Mouse (Mus musculus): Measurements from ENCODE around the gene Nfkb2. TPM values are rescaled to one million over a fixed set of nuclear protein-coding genes. Genes with fewer than 3 reads are reported as not detected.

Nfkb2 gene
- polyA plus RNA-seq, 1 experiment, result 26.8 TPM

DNA sequence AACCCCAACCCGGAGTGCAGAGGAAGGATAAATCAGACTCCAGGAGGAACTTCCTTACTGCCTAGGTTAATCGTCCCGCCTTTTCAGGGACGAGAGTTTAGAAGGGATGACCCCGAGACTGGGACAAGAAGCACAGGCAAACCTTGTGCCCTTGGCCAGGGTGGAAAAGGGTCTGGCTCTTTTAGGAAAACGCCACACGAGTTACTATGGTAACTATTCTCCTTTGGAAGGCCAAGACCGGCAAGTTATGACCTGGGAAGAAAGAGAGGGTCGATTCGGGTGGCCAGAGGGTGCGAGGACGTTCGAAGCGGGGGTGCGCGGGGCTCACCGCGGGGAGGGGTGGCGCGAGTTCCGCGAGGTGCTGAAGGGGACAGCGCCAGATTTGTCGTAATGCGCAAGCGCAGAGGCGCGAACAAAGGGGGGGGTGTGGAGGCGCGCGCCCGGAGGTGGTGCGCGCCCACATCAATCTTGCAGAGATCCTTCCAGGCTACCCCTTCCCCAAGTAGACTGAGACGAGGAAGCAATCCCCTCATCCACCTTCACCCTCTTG is 22.7 kb downstream of the Nfkb2 start, which contains the start of gene Psd:
TSS of gene Psd (minus strand) at position 401 of the 550 bp plus-strand sequence.
- no peak for TF ChIP-seq GATA1 (IDR thresholded peaks at IDR 0.05; ENCODE audit: low read length)

DNA sequence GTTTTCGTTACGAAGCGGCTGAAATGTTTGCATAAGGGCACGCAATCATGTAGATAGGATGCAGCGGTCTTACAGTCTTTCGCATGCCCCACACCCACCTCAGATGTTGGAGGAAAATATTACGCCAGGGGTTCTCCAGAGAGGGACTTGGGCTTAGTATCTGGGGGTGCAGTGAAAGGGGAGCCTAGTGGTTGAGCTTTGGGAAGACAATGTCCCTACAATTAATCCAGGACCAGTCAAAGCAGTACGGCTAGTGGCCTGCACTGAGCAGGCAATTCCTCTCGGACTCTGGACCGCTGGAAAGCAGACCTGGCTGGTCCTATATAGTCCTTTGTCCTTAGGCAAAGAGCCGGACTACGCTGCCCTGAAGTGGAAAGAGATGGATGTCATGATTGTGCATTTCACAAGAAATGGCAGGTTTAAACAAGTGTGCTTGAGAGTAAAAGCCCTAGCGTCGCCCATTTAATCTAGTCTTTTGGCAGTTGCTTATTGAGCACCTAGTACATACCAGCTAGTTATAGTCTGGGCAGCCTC is 23.5 kb downstream of the Nfkb2 start:
- TF ChIP-seq GATA1 (IDR thresholded peaks at IDR 0.05; ENCODE audit: low read length), result no peak

DNA sequence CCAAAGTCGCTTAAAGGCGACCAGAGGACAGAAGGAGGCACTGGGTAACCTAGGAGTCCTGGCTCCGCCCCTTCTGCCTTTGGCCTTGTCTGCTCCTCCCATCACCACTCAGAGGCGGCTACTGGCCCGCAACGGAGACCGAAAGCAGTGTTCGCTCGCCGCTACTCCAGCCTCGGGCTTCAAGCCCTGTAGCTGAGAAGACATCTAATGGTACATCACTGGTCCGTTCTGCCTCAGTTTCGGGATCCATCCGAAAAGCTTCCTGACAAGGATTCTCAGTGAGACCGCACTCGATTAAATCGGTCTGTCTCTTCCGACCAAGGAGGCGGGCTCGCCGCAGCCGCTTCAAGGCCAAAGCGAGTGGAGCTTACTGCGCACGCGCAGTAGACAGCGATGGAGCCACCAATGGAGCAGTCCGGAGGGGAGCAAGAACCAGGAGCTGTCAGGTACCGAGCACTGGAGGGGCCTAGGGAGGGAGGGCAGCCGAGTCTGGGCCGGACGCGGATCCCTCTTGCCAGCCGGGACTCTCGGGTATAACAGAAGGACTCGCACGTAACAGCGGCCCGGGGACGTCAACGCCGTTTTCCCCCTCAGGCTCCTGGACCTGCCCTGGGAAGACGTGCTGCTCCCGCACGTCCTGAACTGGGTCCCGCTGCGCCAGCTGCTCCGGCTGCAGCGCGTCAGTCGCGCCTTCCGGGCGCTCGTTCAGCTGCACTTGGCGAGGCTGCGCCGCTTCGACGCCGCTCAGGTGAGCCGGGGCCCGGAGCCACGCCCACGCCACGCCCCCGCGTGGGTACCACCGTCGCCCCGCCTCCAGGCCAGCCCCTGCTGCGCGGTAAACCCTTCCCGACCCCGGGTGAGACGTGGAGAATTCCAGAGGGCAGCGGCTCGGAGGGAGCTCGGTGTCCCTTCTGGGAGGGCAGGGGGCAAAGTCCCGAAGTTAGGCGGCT is 24.2 kb downstream of the Nfkb2 start, which contains the start of gene Fbxl15:
TSS of gene Fbxl15 (plus strand) at position 104 of the 950 bp plus-strand sequence.
- no peak for TF ChIP-seq GATA1 (IDR thresholded peaks at IDR 0.05; ENCODE audit: low read length)

DNA sequence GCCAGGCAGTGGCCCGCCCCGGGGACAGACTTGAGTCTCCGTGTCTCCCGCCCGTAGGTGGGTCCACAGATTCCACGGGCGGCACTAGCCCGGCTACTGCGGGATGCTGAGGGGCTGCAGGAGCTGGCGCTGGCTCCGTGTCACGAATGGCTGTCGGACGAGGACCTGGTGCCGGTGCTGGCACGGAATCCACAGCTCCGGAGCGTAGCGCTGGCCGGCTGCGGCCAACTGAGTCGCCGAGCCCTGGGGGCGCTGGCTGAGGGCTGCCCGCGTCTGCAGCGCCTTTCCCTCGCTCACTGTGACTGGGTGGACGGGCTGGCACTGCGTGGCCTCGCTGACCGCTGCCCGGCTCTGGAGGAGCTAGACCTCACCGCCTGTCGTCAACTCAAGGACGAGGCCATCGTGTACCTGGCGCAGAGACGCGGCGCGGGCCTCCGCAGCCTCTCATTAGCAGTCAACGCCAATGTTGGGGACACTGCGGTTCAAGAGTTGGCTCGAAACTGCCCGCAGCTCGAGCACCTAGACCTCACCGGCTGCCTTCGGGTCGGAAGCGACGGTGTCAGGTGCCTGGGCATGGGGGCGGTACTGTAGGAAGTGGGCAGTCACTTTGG is 25.0 kb downstream of the Nfkb2 start:
- TF ChIP-seq GATA1 (IDR thresholded peaks at IDR 0.05; ENCODE audit: low read length), result no peak

DNA sequence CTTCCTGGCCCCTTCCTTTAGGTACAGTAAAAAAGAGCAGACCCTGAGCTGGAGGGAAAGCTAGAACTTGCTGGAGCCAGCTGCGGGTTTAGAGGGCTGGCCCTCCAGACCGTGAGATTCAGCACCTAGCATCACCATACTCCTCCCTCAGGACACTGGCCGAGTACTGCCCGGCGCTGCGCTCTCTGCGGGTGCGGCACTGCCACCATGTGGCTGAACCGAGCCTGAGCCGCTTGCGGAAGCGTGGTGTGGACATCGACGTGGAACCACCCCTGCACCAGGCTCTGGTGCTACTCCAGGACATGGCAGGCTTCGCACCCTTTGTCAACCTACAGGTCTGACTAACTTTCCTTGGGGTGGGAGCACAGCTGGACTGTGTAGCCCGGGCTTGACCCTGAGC is 25.8 kb downstream of the Nfkb2 start:
- no peak for TF ChIP-seq GATA1 (IDR thresholded peaks at IDR 0.05; ENCODE audit: low read length)

DNA sequence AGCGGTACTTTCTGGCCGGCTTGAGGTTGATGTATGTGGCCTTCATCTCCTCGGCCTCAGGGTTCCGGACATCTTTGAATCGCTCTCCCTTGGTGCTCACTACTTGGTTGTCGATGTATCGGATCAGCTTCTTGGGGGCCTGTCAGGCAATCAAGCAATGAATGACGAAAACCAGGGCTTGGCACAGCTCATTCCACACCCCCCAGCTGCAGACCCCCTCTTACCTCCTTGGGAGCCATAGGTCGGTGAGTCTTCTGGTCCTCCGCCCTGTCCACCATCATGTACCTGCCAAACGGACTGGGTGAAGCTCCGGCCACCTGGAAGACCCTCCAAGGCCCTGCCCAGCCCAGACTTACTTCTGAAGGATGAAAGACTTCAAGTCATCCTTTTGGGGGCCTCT is 26.6 kb downstream of the Nfkb2 start:
- TF ChIP-seq GATA1 (IDR thresholded peaks at IDR 0.05; ENCODE audit: low read length), result no peak

DNA sequence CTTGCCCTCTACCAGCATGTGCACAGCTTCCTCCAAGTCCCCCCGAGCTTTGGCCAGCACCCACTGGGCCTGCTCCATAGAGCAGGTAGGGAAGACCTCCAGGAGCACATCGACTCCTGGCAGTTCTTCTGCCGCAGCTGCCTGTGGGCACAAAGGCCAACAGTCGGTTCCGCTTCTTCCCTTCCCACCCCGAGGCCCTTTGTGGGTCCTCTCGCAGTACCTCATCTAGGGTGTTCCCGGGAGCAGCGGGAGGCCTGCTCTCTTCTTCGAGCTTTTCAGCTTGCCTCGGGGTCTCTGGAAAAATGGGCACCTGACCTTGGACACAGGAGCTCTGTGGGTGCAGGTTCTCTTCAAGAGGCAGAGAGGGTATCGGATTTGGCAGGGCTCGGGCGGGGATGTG is 27.2 kb downstream of the Nfkb2 start:
- TF ChIP-seq GATA1 (IDR thresholded peaks at IDR 0.05; ENCODE audit: low read length), result no peak

DNA sequence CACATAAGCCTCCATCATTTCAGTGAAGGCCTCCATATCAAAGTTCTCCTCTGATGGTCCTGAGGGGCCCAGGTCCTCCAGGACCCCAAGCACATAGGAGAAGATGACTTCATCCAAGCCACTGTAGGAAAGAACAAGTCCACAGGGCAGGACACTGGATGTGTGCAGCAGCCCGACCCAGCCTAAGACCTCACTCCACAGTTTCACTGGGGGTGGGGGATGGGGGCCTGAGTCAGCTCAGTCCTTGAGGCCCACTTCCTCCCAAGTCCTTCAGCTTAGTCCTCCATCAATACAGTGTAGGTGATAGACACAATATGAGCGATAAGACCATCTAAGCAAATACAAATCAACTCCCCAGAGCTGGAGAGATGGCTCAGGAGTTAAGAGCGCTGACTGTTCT is 27.8 kb downstream of the Nfkb2 start:
- TF ChIP-seq GATA1 (IDR thresholded peaks at IDR 0.05; ENCODE audit: low read length), result no peak

DNA sequence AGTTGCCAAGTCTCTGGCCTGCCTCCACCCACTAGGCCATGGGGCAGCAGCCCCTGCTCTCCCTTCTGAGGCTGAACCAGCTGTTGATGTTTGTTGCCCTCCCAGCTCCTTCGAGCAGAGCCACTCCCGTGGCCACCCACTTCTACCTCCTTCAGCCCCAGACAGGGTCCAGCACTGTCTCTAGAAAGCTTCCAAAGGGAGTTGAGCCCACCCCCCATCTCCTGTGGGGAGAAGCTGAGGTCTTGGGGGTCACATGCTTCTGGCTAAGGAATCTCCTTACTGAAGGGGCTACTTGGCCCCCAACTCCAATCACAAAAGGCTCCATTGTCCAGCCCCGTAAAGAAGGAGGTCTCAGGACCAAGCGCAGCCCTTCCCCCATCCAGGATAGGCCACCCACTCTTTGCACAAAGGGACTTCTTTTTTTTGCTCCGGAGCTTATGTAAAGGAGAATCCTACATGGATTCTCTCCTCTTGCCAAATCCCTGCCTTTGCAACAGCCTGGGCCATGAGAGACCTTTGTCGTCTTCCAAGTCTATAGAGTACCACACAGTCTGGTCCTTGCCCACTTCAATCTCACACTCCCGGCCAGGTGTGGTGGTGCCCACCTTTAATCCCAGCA is 28.7 kb downstream of the Nfkb2 start:
- no peak for TF ChIP-seq GATA1 (IDR thresholded peaks at IDR 0.05; ENCODE audit: low read length)

DNA sequence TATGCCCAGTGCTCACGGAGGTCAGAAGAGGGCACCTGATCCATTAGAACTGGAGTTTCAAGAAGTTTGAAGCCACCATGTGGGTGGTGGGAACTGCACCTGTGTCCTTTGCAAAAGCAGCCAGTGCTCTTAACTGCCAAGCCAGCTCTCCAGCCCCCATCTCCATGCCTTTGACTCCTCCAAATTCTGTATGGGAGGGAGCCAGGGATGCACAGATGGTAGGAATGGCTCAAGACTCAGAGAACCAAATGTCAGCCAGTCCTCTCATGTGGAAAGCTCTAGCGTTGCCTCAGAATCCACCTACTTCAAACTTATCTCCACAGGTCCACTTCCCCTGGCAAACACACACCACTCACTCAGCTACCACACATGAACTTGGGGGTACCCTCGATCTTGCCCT is 29.8 kb downstream of the Nfkb2 start:
- TF ChIP-seq GATA1 (IDR thresholded peaks at IDR 0.05; ENCODE audit: low read length), result no peak

DNA sequence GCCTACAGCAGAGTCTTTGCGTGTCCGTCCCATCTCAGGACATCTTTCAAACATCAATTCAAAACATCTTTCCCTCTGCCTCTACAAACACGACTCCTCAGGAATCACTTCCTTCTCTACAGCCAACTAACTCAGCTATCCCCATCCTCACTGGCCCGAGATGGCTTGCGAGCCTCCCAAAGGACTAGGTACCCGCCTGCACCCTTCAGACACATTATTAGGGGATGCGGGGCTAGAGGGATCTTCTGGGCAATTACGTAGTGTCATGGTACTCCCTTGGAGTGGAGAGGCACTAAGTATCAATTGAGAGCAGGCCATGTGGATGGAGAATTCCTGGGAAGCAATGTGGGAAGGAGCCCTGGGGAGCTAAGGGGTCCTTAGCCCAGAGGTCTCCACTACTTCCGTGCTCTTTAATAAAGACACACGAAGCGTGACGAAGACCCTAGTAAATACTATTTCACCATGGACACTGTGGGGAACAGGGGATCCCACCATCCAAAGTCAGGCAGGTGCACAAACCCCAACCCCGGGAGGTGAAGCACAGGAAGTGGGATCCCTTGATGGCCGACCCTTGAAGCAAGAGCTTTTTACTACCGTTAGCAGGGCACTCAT is 33.7 kb downstream of the Nfkb2 start:
- TF ChIP-seq GATA1 (IDR thresholded peaks at IDR 0.05; ENCODE audit: low read length), result no peak

DNA sequence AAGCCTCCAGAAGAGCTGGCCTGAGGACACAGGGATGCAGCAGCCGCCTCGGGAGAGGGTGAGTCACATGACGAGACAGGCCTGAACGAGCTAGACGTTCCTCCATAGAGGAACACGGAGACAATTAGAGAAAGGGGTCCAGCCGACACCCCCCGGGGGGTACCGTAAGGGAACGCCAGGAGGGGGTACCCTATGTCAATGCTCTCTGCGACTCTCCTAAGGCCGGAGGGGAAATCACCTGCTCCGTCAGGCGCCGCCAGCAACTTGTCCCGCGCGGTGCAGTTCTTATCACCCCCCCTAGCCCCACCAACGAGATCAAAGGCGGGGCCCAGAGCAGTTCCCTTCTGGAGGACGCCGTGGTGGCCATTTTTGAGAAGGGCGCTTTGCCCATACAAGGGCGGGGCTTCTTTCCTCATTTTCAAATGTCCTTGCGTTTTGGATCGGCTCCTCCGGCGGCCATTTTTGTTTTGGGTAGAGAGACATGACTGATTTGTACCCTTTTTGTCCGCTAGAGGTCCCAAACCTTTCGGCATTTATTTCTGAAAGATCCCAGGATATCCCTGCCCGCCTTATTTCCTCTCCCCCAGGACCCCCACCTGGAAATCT is 34.3 kb downstream of the Nfkb2 start, which contains the start of gene Cuedc2:
TSS of gene Cuedc2 (minus strand) at position 372 of the 606 bp plus-strand sequence.
- no peak for TF ChIP-seq GATA1 (IDR thresholded peaks at IDR 0.05; ENCODE audit: low read length)

DNA sequence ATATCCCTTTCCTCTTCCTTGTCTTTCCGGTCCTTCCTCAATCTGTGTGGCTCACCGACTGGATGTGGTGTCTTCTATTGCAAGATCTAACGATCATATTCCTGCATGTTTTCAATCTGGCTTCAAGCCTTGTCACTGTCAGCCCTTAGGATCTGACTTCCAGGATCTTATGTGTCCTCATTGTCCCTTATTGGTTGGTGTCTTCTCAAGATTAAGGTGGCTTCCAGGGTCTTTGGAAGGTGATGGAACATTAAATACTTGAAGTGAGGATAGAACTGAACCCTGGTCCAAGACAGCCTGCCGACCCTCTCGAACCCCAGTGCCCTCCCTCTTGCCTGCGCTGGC is 34.8 kb downstream of the Nfkb2 start:
- no peak for TF ChIP-seq GATA1 (IDR thresholded peaks at IDR 0.05; ENCODE audit: low read length)

DNA sequence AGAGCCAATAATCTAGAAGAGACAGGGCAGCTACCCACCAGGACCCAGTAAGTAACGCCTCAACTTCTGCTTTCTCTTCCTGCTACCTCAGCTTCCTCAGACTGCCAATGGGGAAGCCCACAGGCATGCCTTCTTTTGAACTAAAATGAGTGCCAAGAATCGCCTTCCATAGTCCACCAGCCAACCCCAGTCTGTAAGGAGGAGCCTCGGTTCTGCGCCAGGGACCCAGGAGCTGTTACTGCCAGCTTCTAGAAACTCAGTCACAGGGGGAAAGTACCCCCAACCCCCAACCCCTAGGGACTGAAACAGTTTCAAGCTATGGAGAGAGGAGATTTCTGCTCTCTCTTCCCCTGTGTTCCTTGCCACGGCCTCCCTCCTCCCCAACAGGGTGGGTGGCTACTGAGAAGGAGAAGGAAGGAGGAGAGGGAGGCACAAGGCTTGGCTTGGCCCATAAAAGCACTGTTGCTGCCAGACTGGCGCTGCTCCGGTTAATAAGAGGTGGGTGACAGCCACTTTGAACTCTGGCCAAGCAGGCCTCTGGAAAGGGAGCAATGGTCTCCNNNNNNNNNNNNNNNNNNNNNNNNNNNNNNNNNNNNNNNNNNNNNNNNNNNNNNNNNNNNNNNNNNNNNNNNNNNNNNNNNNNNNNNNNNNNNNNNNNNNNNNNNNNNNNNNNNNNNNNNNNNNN is 35.3 kb downstream of the Nfkb2 start:
- no peak for TF ChIP-seq GATA1 (IDR thresholded peaks at IDR 0.05; ENCODE audit: low read length)

Measured in G1E-ER4 (cell line).